Mouse (Mus musculus) cerebellum, postnatal 36 days (tissue): ENCODE measurements at regions not wholly inside any gene's neighbourhood (a gene's known extent, or its start where the extent isn't known, plus 50 kb on each side); places are given as distances from the start of the nearest gene placed in this dataset.

Experiments used
- DNase-seq, 2 experiments: peaks; one replicate each; pipeline ENCODE4 v3.0.0; 2021 to 2022; ENCODE audit warnings: mixed read lengths in 2 of 2

GRCm38 (mm10) chr1:165086131-165086530, 74.4 kb downstream of the Tbx19 start:
- DNase-seq: no peak

DNA sequence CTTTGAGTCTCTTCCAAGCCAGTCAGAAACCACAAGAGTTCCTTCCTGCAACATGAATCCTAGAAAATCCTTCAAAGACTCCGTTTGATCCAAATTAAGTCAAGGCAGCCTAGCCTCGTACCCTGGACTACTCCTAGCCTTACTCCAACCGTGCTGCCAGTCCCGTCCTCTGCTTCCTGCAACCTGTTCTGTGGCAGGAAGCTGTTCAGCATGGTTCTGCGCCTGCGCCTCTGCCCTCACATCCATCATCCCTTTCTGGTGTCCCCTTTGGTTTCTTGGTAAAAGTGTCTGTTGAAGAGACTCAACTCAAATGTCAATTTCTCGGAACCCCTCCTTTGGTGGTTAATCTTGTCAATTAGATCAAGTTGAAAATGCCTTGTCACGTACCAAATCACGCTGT, 75.8 kb downstream of the Tbx19 start:
- DNase-seq: no peak

GRCm38 (mm10) chr1:165084179-165084578, 76.4 kb downstream of the Tbx19 start:
- DNase-seq: no peak

DNA sequence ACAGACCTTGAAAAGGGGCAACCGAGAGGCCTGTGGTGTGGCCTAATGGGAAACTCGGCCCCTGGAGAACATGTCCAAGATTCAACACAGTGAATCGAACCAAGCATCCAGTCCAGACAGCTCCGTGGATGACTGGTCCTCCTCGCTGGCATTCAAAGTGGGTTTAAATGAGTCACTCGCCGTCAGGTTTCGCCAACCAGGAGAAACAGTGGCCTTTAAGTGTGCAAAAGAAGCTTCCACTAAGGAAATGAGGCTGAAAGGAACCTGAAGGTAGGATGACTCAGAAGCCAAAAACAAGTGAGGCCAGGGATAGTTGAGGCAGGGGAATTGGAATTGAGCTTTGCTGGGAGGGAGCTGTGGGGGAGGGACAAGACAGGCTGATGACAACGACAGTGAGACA, 80.2 kb downstream of the Tbx19 start:
- DNase-seq: no peak

- no peak for DNase-seq
These were observed 83.3 kb downstream of the Tbx19 start for GRCm38 (mm10) chr1:165077313-165077712.

DNA sequence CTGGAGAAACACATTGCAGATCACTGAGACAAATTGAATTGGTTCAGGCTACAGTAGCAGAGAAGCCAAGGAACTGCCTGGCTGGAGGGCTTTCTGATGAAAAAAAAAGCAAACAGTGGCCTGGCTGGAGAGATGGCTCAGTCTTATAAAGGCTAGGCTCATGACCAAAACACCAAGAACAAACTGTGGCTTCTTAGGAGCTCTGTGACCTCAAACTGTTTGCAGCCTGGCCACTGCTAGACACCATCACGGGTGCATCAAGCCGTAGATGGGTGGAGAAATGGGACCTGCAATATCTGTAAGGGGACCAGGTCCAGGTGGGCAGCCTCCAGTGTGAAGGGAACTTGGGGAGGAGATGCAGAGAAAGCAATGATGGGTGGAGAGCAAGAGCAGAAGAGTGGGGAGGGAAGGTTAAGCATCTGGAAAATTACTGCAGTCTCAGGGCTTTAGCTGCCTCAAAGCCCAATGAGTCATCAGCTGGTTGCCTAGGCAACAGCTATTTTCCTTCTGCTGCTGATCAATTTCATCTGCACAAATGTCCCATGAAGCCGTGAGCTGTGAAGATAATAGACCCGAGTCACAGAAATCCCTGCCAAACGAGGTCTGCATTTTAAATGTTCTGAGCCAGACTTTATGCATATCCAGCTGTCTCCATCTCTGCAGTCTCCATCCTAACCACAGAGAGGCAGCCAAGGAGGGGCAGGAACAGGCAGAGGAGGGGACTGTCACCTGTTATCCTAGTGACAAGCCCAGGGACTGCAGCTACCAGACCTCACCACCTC, 85.1 kb downstream of the Tbx19 start:
- no peak for DNase-seq

DNA sequence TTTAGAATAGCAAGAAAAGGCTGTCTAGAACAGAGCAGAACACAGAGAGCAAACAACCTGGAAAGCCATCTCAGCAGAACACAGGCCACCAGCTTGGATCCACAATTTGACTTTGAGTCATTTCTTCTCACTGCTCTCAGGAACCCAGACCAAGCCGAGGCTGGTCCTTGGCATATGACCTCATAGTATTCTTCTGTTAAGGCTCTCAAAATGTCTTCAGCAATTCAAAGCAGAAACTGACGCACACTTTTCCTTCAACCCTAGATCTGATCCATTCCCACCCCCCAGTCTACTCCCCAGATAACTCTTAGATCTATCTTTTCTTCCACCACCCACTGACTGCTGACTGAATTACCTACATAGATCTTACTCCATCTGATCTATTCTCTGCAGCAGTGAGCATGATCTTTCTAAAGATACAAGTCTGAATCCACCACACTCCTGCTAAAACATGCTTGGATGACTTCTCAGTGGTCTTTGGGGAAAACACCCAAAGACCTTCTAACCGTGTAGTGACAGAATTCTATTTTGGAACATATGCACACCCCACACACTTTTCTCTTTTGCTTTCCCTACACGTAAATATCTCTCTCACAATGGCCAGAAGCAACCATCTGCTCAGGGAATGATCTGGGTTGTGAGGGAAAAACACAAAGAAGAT, 88.6 kb downstream of the Tbx19 start:
- no peak for DNase-seq

DNA sequence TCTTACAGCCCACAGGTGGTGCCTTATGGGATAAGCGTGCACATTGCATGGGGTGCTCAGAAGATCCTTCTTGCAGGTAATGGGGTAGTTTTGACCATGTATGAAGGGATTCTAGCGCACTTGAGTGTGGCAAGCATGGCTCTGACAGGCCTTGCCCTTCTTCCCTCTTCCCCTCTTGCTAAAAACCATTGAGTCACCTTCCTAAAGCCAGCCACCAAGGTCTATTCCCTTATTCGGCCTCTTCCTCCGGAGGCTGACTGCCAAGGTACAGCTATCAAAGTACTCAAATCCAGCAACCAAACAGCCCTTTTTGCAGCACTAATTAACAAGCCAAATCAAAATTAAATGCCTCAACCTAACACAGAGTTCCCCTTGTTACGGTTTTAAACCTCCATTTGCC, 95.6 kb downstream of the Tbx19 start:
- no peak for DNase-seq

DNA sequence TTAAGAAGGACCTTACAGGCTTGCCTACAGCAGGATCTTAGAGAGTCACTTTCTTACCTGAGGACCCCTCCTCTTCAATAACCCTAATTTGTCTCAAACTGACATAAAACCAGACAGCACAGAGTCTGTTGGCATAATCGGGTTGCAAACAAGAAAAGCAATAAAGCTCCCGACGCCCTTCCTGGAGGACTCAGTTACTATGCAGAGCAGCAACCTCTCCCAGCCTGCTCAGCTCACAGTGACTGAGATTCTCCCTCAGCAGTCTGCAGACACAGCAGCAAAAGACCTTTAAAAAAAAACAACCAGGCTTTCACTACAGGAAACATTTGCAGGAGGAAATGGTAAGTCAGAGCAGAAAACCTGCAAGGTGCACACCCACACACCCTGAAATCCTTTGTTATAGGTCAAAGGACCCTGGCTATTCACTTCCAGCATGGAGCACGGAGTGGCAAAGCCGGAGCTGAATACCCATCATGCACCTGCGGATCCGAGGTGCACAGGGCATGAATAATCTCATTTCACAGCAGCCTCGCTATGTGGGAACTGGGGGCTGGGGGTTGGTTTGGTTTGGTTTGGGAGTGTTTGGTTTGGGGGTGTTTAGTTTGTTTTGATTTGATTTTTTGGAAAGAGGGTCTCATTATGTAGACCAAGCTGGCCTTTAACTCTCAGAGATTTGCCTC, 97.6 kb downstream of the Tbx19 start:
- DNase-seq: no peak

DNA sequence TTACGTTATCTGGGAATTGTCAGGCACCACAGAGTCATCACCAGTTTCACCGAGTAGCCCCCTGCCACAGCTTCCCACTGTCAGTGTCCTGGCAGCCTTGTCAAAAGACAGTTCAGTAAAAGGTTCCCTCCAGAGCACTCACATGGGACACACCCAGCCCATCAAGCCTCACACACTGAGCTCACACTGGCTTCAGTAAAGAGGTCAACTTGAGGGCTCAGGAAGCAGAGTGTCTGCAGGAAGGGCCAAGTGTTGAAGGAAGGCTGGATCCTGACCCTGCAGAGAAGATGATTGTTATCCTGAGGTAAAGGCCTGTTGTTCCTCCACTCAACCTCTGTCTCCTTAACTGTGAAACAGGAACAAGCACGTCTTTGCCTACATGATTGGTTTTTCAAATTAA, 99.2 kb downstream of the Tbx19 start:
- no peak for DNase-seq

DNA sequence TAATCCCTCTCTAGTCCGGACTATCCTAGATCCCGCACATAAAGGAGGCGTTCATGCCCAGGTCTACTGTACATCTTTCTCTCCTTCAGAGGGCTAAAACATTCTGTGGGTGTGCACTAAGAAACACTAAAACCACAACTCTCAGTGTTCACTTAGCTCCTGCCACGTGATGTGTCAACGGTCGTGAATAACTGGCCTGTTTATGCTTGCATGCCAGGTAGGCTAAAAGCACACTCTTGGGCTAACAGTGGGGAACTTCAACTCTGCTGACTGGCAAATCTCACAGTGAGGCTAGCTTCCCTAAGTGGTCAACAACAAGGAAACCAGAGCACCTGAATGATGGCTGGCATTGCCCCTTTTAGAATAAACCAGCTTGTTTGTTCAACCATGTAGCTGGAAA, 106.3 kb downstream of the Tbx19 start:
- no peak for DNase-seq

DNA sequence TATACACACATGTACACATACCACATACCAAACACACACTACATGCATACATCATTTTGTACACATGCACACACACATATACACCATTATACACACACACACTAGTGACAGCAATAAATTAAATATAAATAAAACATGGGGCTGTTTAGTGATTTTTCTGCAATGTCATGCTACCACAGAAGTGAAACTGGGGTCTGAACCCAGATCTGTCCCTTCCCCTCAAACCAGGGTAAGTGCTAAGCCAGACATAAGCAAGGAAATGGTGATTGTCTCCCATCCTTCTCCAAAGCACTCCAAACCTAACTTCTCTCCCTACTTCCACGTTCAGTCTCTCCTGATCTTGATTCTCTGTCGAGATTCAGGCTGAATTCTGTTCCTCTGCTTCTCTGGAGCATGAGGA, 109.3 kb downstream of the Tbx19 start:
- DNase-seq: no peak

DNA sequence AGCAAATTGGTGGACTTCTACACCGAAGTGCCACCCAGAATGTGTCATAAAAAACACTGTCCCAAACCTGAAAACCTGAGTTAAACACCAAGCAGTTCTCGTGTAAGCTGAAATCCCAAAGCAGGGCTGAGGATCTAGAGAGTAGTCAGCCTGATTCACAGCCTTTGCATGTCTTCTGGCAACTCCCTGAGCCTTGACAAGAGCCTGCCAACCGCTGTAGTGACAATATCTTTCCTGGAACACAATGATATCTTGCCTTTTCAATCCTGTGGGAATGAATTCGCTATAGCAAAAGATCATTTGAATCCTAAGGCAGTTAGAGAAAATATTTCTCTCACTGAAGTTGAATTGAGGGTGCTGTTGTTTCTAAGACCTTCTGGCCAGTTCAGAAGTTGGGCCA, 110.4 kb downstream of the Tbx19 start:
- no peak for DNase-seq

DNA sequence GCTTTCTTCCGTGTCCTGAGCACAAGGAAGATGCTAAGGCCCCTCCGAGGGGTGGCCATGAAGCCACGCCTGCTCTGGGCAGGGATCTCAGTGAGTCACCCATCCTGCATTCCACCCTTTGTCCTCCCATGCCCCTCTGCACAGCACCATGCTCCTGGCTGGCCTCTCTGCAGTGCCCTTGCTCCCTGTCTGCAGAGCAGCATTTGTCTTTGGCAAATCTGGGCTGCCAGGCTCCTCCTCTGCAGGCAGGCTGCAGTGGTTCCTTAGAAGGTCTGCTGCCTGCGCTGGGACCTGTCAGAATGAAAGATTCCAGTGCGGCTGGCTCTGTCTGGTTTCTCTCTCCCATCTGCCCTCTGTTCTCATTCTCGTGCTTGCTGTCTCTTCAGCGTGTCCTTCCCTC, 111.3 kb upstream of the Xcl1 start:
- DNase-seq: peak; percentile 20 to 33

- peak; percentile 15 to 41 for DNase-seq
These were observed 110.7 kb upstream of the Xcl1 start for GRCm38 (mm10) chr1:165046056-165046455.

DNA sequence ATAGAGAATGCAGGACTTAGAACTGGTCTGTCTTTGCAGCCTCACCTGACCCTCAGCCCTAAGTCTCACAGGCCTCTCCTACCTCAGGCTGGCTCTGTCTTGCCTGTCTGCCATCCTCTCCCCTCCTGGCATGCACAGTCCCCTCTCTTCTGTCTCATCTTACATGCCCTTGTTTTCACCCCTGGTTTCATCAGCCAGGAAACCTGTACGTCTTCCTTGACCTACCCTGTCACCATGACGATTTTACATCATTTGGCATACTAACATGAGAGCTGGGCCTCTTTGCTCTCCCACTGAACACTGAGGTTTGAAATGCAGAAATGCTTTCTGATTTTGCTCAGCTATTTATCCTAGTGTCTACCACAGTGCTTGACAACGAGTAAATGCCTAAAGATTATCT, 108.0 kb upstream of the Xcl1 start:
- no peak for DNase-seq

GRCm38 (mm10) chr1:165042105-165042504, 106.8 kb upstream of the Xcl1 start:
- DNase-seq: no peak

GRCm38 (mm10) chr1:165036631-165037030, 101.3 kb upstream of the Xcl1 start:
- peak in 1 of 2 experiments; percentile 12 for DNase-seq

DNA sequence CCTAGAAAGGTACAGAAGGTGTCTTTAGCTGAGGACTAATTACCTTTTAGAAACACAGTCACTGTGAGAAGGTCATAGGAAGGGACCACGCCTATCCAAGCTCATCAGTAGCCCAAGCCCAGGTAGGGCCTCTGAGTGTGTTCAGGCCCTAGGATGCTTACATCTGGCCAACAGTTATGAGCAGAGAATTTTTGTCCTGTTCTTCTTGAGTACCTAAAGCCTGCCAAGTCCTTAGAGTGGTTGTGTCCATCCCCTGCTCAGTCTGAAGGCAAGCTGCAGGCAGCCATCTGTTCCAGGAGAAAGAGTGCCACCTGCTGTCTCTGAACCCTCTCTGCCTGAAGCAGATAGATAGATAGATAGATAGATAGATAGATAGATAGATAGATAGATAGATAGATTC, 100.3 kb upstream of the Xcl1 start:
- peak; percentile 61 to 64 for DNase-seq

DNA sequence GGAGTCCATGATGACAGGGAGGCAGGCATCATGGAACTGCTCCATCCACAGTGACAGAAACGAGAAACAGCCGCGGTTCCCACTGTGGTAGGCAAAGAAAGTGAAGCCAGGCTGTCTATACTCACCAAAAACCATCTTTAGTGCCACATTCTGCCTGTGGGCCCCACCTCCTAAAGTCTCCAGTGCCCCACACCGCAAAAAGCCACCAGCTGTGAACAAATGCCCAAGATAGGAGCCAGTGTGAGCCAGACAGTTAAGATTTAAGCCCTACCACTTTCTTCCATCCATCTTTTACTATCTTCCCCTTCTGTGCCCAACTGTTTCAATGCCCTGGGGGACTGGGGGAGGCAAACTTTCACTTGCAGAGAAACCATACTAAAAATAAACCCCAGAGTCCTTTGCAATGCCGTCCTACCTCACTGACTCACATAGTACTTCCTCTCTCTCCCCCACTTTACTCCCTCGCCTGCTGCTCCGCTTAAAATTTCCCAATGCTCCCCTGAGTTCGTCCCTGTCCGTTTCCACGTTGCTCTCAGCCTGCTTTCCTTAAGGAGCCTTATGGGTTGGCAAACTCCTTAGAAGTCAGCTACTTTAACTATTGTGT, 85.7 kb upstream of the Xcl1 start:
- no peak for DNase-seq

DNA sequence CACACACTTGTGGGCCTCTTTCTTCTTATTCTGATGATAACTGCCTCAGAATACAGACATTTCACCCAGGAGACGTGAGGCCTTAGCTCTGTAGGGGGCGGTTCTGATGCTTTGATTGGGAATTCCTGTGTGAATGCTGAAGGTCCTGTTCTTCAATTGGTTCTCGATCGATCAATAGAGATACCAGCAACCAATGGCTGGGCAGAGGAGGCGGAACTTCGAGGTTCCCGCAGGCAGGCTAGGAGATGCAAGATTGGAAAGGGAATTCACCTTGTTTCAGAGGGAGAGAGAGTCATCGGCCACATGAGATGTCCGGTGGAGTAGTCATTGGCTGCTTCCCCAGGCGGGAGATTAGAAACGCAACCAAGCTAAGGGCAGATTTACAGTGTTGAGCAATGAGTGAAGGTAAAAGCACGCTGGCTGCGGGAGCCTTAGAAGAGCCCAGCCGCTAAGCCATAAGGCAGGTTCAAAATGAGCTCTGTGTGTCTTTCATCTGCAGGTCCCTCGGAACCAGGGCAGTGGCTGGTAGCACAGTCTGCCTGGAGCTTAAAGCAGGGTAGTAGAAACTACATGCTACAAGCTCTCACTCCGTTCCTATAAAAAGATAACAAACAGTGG, 83.5 kb upstream of the Xcl1 start:
- DNase-seq: peak; percentile 34 to 49

DNA sequence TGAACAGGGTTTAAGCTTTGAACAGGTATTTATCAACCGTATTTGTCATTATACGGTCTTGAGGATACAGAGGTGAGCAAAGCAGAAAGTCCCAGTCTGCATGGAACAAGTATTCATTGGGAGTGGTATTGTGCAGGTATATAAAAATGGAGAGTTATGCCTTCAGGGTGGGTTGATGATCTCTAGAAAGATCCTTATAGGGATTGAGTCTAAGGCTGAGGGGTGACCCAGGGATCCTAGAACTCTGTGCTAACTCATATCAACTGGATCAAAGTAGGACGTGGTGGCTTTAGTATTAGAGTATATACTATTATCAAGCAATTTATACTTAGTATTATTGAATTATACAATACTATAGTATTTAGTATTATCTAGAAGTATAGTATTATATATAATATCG, 82.9 kb upstream of the Xcl1 start:
- DNase-seq: no peak

DNA sequence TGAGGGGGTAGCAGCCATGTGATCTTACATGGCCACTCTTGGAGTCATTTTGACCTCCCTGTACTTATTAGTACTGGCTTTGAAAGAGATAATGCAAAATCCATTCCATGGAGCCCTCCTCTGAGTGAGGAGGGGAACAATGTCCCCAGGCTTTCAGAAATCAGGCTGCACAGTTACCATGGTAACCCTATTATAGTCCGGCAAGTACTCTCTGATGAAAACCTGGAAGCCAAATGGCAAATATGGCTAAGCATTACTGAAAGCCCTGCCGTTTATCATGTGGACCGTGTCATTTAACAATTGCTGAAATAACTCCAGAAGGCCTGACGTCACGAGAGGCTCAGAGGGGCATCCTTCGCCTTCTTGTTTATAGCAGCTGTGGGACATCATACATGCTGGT, 82.5 kb upstream of the Xcl1 start:
- DNase-seq: no peak
